Mouse (Mus musculus) cortical plate, adult 2 months (tissue): ENCODE results near the gene Magix. TPM values are rescaled to one million over a fixed set of nuclear protein-coding genes. Genes with fewer than 3 reads are reported as not detected.

Source experiments
- H3K27ac ChIP-seq: fragments of 200-500 bp; 2 replicates; pipeline ENCODE4 v1.5.1; 2012; ENCODE audit warnings: low read length, control low read depth, inconsistent platforms; ENCODE audit not compliant: insufficient read depth
- H3K4me1 ChIP-seq: fragments of 200-500 bp; 2 replicates; pipeline ENCODE4 v1.6.1; 2011; ENCODE audit warnings: low read length; ENCODE audit not compliant: control insufficient read depth, insufficient read depth
- H3K4me3 ChIP-seq: fragments of 200-500 bp; 2 replicates; pipeline ENCODE4 v1.5.1; 2011; ENCODE audit warnings: mild to moderate bottlenecking, low read length, control low read depth; ENCODE audit not compliant: insufficient read depth
- CTCF ChIP-seq: fragments of 200-500 bp; IDR thresholded peaks from 2 replicates; pipeline ENCODE4 v1.5.1; 2011; ENCODE audit warnings: mild to moderate bottlenecking, control low read depth, low read length; ENCODE audit not compliant: insufficient read depth; ENCODE audit errors: extremely low read depth
- POLR2A ChIP-seq: fragments of 200-500 bp; IDR thresholded peaks from 2 replicates; pipeline ENCODE4 v1.6.1; 2011; ENCODE audit warnings: mild to moderate bottlenecking, low read length, control low read depth; ENCODE audit not compliant: insufficient read depth; ENCODE audit errors: extremely low read depth
- polyA plus RNA-seq: library from polyadenylated mRNA; depleted of rRNA; stranded (reverse); fragments of >200 nt; gene quantifications from 2 replicates; pipeline ENCODE4 v1.2.3, GENCODE M21; 2012

Magix gene
- polyA plus RNA-seq, 1 experiment = 1.2 TPM

DNA sequence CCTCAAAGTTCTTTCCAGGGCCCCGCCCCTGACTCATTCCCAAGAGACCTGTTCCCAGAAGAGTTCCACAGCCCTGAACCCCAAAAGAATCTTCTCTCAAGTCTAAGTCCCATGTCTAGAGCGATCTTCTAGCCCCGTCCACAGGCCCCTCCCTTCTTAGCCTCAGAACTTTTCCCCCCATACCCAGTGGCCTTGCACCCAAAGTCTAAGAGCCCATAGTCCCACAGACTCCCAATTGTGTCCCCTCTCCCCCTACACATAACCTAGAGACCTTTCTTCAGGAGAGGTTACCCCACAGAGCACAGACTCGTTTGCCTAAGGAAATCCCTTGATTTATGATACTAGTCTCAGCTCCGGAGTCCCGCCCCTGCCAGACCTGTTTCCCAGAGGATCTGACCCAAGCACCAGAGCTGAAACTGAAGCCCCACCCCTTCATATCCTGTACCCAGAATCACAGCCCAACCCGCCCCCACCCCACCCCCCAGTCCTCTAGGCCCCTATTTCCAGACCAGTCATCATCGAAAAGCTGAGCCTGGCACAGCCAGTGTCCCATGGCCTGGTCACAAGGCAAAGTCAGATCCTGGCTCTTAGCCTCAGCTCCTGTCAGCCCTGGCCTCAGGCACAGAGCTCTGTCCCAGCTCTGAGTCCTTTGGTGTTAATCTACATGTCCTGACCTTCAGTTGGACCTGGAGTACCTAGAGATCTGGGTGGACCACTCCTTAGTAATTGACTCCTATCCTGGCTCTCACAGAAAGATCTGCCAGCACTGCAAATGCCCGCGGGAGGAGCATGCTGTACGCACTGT lies 22.1 kb downstream of the Magix start:
- Histone ChIP-seq H3K4me3 (no peak overlapping the region), H3K4me1 (no peaks in the 10 kb centered on the region), H3K27ac (no peak overlapping the region)
- TF ChIP-seq CTCF (no peak), POLR2A (no peak)

DNA sequence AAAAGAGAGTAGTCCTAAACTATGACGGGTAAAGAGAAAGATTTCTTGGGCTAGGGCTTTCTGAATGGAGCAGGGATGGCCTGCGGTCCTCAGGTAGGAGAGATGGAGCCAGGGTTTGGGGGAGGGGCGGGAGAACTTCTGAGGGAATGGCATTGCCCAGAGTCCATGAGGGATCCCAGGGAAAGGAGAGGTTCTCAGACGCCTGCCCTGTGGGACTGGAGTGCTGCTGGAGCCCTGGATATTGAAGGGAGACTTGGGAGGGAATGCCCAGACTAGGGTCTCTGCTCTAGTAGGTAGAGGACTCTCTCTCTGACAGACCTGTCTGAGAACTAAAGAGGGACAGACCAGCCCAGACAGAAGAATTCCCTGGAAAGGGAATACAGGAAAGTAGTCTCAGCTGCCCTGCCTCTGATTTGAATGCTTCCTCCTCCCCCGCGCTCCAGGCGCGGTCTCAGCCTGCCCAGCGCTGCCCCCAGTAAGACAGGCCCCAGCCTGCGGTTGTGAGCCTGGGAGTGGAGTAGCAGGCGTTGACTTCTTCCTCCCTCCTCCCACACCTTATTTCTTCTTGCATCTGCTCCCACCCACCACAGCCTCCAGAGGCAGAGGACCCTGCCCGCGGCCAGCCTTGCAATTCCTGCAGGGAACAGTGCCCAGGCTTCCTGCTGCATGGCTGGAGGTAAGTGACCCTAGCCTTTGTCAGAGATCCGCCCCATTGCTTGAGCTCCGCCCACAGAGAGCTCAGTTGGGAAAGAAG lies 22.8 kb downstream of the Magix start:
- no peak overlapping the region for H3K4me3 ChIP-seq
- TF ChIP-seq POLR2A (no peak), CTCF (no peak)
- H3K4me1 ChIP-seq = no peaks in the 10 kb centered on the region
- no peak overlapping the region for H3K27ac ChIP-seq

DNA sequence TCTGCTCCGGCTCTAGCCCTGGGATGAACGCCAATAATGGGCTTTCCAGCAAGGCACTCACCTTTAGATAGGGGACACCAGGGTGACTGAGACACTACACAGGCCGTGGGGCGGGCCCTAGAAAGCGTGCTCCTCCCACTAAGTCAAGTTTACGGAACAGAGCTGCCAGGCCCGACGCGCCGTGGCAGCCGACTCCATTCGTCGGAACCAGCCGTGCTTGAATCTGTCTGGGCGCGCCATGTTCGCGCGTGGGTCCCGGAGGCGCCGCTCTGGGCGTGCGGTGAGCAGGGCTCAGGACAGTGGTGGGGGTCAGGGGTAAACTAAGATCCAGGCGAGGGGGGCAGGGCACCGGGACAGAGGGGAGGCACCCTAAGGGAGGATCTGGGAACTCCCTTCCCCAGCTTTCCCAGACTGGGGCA lies 23.8 kb downstream of the Magix start, which contains the start of gene Prickle3:
Gene Prickle3 (plus strand): TSS at position 40 of the 419 bp plus-strand sequence.
- TF ChIP-seq CTCF (no peak), POLR2A (no peak)
- Histone ChIP-seq H3K27ac (no peak within 1 kb of the TSS), H3K4me3 (no peak within 1 kb of the TSS; the same call in 1 of the 2 replicates), H3K4me1 (no peaks in the 10 kb centered on the region)

GRCm38 (mm10) chrX:7648671-7649304 lies 32.3 kb downstream of the Magix start:
- H3K4me1 ChIP-seq = 0 out of 2 replicates have a peak, but pooled peaks cover 3% of the 10 kb centered on the region

DNA sequence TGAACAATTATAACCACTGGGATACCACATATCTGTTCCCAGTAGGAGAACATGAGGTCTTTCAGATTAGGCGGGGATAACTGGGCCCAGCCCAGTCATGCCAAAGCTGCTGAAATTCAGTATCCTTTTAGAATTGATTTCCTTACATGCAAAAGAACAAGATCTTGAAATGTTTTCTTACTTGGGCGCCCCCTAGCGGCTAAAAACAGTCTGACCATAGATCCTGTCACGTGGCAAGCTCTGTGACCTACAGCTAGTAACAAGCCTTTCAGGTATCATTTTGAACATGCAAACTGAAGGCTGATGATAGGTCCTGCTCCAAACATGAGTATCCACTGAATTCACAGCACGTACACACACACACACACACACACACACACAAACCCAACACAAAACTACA lies 35.7 kb downstream of the Magix start:
- Histone ChIP-seq H3K4me3 (no peak overlapping the region), H3K27ac (no peak overlapping the region), H3K4me1 (peaks cover 6% of the 10 kb centered on the region)
- TF ChIP-seq POLR2A (no peak), CTCF (no peak)

More at GRCm38 (mm10) chrX:7648671-7649304, 32.3 kb downstream of the Magix start:
- Histone ChIP-seq H3K27ac (peak overlapping the region; percentile 85), H3K4me3 (peak overlapping the region; percentile 23)
- no peak for TF ChIP-seq CTCF
- no peak for TF ChIP-seq POLR2A

GRCm38 (mm10) chrX:7640785-7641184 lies 40.3 kb downstream of the Magix start:
- TF ChIP-seq POLR2A (no peak), CTCF (no peak)
- Histone ChIP-seq H3K4me1 (peaks cover 6% of the 10 kb centered on the region), H3K4me3 (peak overlapping the region; percentile 92), H3K27ac (no peak overlapping the region)

GRCm38 (mm10) chrX:7639536-7640325 lies 41.3 kb downstream of the Magix start:
- Histone ChIP-seq H3K4me3 (peak overlapping the region; percentile 92), H3K27ac (peak overlapping the region; percentile 93), H3K4me1 (peaks cover 7% of the 10 kb centered on the region)
- TF ChIP-seq POLR2A (no peak), CTCF (no peak)

DNA sequence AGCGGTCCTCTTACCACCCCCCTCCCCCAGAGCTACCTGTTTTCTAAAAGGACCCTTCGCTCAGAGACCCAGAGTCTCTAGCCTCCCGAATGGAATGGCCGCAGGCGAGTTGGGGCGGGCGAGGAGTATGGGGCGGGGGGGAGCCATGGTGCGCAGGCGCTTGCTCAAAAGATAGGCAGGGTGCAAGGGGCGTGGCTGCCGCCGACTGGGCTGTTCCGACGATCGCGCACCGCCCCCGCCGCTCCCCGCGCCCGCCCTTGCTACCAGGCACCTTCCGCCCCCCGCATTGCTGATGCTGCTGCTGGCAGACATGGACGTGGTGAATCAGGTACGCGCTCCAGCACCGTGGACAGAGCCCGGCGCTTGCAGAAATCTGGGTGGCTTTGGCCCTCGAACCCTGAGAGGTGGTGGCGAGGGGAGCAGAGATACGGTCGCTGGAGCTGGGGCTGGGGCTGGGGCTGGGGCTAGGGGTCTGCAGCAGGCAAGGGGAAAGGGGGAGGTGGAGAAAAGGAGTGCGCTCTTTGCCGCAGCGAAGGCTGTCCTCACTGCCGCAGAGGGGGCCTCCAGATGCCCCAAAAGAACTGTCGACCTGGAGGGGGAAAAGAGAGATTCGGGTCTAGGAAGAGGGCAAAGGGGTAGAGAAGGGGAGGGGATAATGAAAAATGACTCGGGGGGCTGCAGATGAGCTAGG lies 42.5 kb downstream of the Magix start, which contains the start of gene Syp:
Gene Syp (plus strand): TSS at position 71 of the 691 bp plus-strand sequence.
- Histone ChIP-seq H3K27ac (peak within 1 kb of the TSS; percentile 93), H3K4me3 (peak within 1 kb of the TSS; percentile 92), H3K4me1 (peaks cover 5% of the 10 kb centered on the region)
- TF ChIP-seq POLR2A = no peak
- TF ChIP-seq CTCF = no peak

GRCm38 (mm10) chrX:7635101-7635500 lies 46.0 kb downstream of the Magix start:
- TF ChIP-seq POLR2A (no peak), CTCF (no peak)
- Histone ChIP-seq H3K4me1 (peaks cover 1% of the 10 kb centered on the region; the same call in 1 of the 2 replicates), H3K27ac (peak overlapping the region; percentile 78), H3K4me3 (no peak overlapping the region)
